Comparison of ENCODE assay signal across 8 mouse cellular contexts in genomic region chr8:119811925-119812324, GRCm38 (mm10). TPM values are rescaled to one million over a fixed set of nuclear protein-coding genes. Genes with fewer than 3 reads are reported as not detected.
DNase-seq lines count a peak whose midpoint lies in the region; ATAC-seq and TF ChIP-seq lines count a peak whose summit lies in the region.

No protein-coding gene starts in this region.

- no peaks in the 10 kb centered on the region for H3K27me3 ChIP-seq in hindbrain, embryonic 10.5 days (ENCODE audit: insufficient read depth, poor library complexity, severe bottlenecking)
- H3K27me3 ChIP-seq in hindbrain, embryonic 16.5 days (replicated peaks; ENCODE audit: control insufficient read depth, insufficient read depth, low read length), result no peaks in the 10 kb centered on the region
- peaks cover 31% of the 10 kb centered on the region for H3K27me3 ChIP-seq in G1E (ENCODE audit: insufficient read depth, low read length)
- no peaks in the 10 kb centered on the region for H3K27me3 ChIP-seq in limb, embryonic 10.5 days (ENCODE audit: low read depth, poor library complexity, severe bottlenecking)
- H3K27me3 ChIP-seq in small intestine, adult 2 months (ENCODE audit: control insufficient read depth, insufficient read depth, low read length), result no peaks in the 10 kb centered on the region

- no peak for TF ChIP-seq POLR2A in small intestine, adult 2 months (IDR thresholded peaks at IDR 0.05; ENCODE audit: low read depth, low read length)

- H3K9ac ChIP-seq in hindbrain, embryonic 16.5 days (ENCODE audit: low read depth, low read length), result no peak overlapping the region

- no peaks in the 10 kb centered on the region for H3K9me3 ChIP-seq in hindbrain, embryonic 10.5 days
- H3K9me3 ChIP-seq in hindbrain, embryonic 16.5 days (ENCODE audit: control insufficient read depth, low read length), result no peaks in the 10 kb centered on the region
- no peaks in the 10 kb centered on the region for H3K9me3 ChIP-seq in G1E (replicated peaks)
- H3K9me3 ChIP-seq in limb, embryonic 10.5 days (replicated peaks), result no peaks in the 10 kb centered on the region

- peaks cover 80% of the 10 kb centered on the region for H3K4me1 ChIP-seq in hindbrain, embryonic 10.5 days (replicated peaks)
- peaks cover 22% of the 10 kb centered on the region for H3K4me1 ChIP-seq in hindbrain, embryonic 16.5 days (ENCODE audit: control insufficient read depth, insufficient read depth, low read depth, low read length)
- peaks cover 18% of the 10 kb centered on the region for H3K4me1 ChIP-seq in G1E (ENCODE audit: insufficient read depth, low read depth, low read length)
- peaks cover 47% of the 10 kb centered on the region for H3K4me1 ChIP-seq in limb, embryonic 10.5 days
- H3K4me1 ChIP-seq in small intestine, adult 2 months (ENCODE audit: control insufficient read depth, insufficient read depth, insufficient read length, low read length), result peaks cover 52% of the 10 kb centered on the region

- DNase-seq in hindbrain, embryonic 10.5 days (ENCODE audit: low spot score), result no peak
- DNase-seq in G1E (ENCODE audit: low spot score), result no peak
- no peak for DNase-seq in limb, embryonic 10.5 days (ENCODE audit: low spot score)
- DNase-seq in urinary bladder, postnatal 25 days (ENCODE audit: low spot score), result no peak
- DNase-seq in right cerebral cortex, postnatal 4 days, result no peak
- DNase-seq in kidney, adult 8-10 months, result no peak

- no peak for ATAC-seq in hindbrain, embryonic 16.5 days
- ATAC-seq in G1E (ENCODE audit: extremely low read depth, insufficient number of reproducible peaks, low FRiP score, poor library complexity, severe bottlenecking), result peak; percentile 32; the same call in 1 of the 2 replicates

- 56% methylated on average over 6 of the region's 6 CpGs for WGBS in hindbrain, embryonic 10.5 days
- WGBS in hindbrain, embryonic 16.5 days, result 58% methylated on average over 6 of the region's 6 CpGs
- WGBS in limb, embryonic 10.5 days, result 63% methylated on average over 6 of the region's 6 CpGs
- whole genome bisulfite sequencing in small intestine, adult 2 months, result 24% methylated on average over 6 of the region's 6 CpGs

- peaks cover 65% of the 10 kb centered on the region for H3K36me3 ChIP-seq in hindbrain, embryonic 10.5 days
- H3K36me3 ChIP-seq in hindbrain, embryonic 16.5 days (ENCODE audit: control insufficient read depth, insufficient read depth, low read length), result peaks cover 7% of the 10 kb centered on the region; the same call in 1 of the 2 replicates
- no peaks in the 10 kb centered on the region for H3K36me3 ChIP-seq in G1E (replicated peaks)
- H3K36me3 ChIP-seq in limb, embryonic 10.5 days, result peaks cover 37% of the 10 kb centered on the region
- peaks cover 11% of the 10 kb centered on the region for H3K36me3 ChIP-seq in small intestine, adult 2 months (ENCODE audit: control insufficient read depth, insufficient read depth, low read length)

- no peak overlapping the region for H3K4me3 ChIP-seq in hindbrain, embryonic 10.5 days
- no peak overlapping the region for H3K4me3 ChIP-seq in hindbrain, embryonic 16.5 days (ENCODE audit: low read length)
- H3K4me3 ChIP-seq in G1E (ENCODE audit: low read depth, low read length), result no peak overlapping the region
- H3K4me3 ChIP-seq in limb, embryonic 10.5 days, result no peak overlapping the region
- no peak overlapping the region for H3K4me3 ChIP-seq in small intestine, adult 2 months (ENCODE audit: low read depth, low read length)

- H3K4me2 ChIP-seq in hindbrain, embryonic 16.5 days (ENCODE audit: low read length), result no peak overlapping the region

- peak overlapping the region; percentile 81 for H3K27ac ChIP-seq in hindbrain, embryonic 10.5 days
- H3K27ac ChIP-seq in hindbrain, embryonic 16.5 days (ENCODE audit: low read depth, low read length), result no peak overlapping the region
- peak overlapping the region; percentile 4; the same call in 1 of the 2 replicates for H3K27ac ChIP-seq in limb, embryonic 10.5 days
- peak overlapping the region; percentile 92 for H3K27ac ChIP-seq in small intestine, adult 2 months (ENCODE audit: insufficient read depth, low read depth, low read length)

- no peak for TF ChIP-seq CTCF in G1E (IDR thresholded peaks at IDR 0.05; ENCODE audit: low read depth, low read length)
- TF ChIP-seq CTCF in small intestine, adult 2 months (IDR thresholded peaks at IDR 0.05; ENCODE audit: extremely low read depth, insufficient read length, insufficient replicate concordance, low read depth, low read length), result no peak

RNA-seq across cellular contexts. Expression of gene Cotl1, which starts 28.4 kb away (rescaled TPM):
- polyA plus RNA-seq in hindbrain, embryonic 10.5 days (2016; fragmentation: Nextera tagmentation; extraction: Ambion mirVana), result 273 and 545 TPM in 2 replicates
- polyA plus RNA-seq in hindbrain, embryonic 16.5 days (2015; fragmentation: Nextera tagmentation; extraction: Ambion mirVana), result 112 and 127 TPM in 2 replicates
- total RNA-seq in G1E (2014; fragmentation: Nextera tagmentation) (13.5 and 23.9 TPM in 2 replicates), G1E (2017) (60.6 and 63.4 TPM in 2 replicates)
- 69.2 and 72.5 TPM in 2 replicates for polyA plus RNA-seq in G1E (2012)
- polyA plus RNA-seq in limb, embryonic 10.5 days (2016; fragmentation: Nextera tagmentation; extraction: Ambion mirVana), result 53.2 and 94.6 TPM in 2 replicates
- 206 and 264 TPM in 2 replicates for polyA plus RNA-seq in small intestine, adult 2 months (2012; rRNA removed)

RNA-seq across cellular contexts. Expression of gene Tldc1, which starts 33.7 kb away (rescaled TPM):
- polyA plus RNA-seq in hindbrain, embryonic 10.5 days (2016; fragmentation: Nextera tagmentation; extraction: Ambion mirVana), result 12.6 and 15.3 TPM in 2 replicates
- polyA plus RNA-seq in hindbrain, embryonic 16.5 days (2015; fragmentation: Nextera tagmentation; extraction: Ambion mirVana), result 11.4 and 13.4 TPM in 2 replicates
- 6.6 and 8.1 TPM in 2 replicates for total RNA-seq in G1E (2014; fragmentation: Nextera tagmentation)
- total RNA-seq in G1E (2017), result 10.7 TPM in 2 replicates
- 7.2 and 8.4 TPM in 2 replicates for polyA plus RNA-seq in G1E (2012)
- polyA plus RNA-seq in limb, embryonic 10.5 days (2016; fragmentation: Nextera tagmentation; extraction: Ambion mirVana), result 13.1 and 14.6 TPM in 2 replicates
- polyA plus RNA-seq in small intestine, adult 2 months (2012; rRNA removed), result 4.6 and 7.4 TPM in 2 replicates

RNA-seq across cellular contexts. Expression of gene Klhl36, which starts 50.1 kb away (rescaled TPM):
- 10.7 and 11.9 TPM in 2 replicates for polyA plus RNA-seq in hindbrain, embryonic 10.5 days (2016; fragmentation: Nextera tagmentation; extraction: Ambion mirVana)
- 20.3 and 20.5 TPM in 2 replicates for polyA plus RNA-seq in hindbrain, embryonic 16.5 days (2015; fragmentation: Nextera tagmentation; extraction: Ambion mirVana)
- total RNA-seq in G1E (2014; fragmentation: Nextera tagmentation) (3.9 and 4.0 TPM in 2 replicates), G1E (2017) (8.7 and 9.6 TPM in 2 replicates)
- polyA plus RNA-seq in G1E (2012), result 7.3 and 8.0 TPM in 2 replicates
- polyA plus RNA-seq in limb, embryonic 10.5 days (2016; fragmentation: Nextera tagmentation; extraction: Ambion mirVana), result 7.2 and 7.9 TPM in 2 replicates
- 11.5 and 23.8 TPM in 2 replicates for polyA plus RNA-seq in small intestine, adult 2 months (2012; rRNA removed)
